In the genomic region with DNA sequence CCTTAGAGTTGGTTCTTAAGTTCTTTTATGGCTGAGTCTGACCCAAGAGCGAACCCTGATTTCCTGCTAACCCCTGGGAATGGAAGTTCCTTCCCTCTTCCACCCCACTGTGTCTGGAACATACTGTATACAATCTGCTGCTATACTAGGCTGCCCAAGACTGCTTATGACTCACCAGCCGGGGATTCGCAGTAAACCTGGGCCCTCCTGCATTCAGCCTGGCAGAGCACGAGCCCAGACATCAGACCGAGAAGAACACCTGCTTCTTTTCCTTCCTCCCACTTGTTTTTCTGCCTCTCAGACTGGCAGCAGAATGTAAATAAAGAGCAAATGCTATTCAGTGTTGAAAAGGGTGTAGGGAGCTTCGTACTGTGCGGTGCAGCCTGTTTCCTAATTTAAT, we compare ENCODE assay signal across 11 mouse cellular contexts. TPM values are rescaled to one million over a fixed set of nuclear protein-coding genes. Genes with fewer than 3 reads are reported as not detected.
DNase-seq lines count a peak whose midpoint lies in the region; ATAC-seq lines count a peak whose summit lies in the region.
"Had no signal": no experiment of that assay in that cellular context is flagged by ENCODE, and none has a peak within 500 bp of the region (broad histone marks: within the 10 kb centered on the region; RNA-seq: fewer than 3 reads in every experiment).

No protein-coding gene starts in this region.

- H3K4me2 ChIP-seq in lung, embryonic 15.5 days = no peak overlapping the region

- peaks cover 35% of the 10 kb centered on the region for H3K4me1 ChIP-seq in lung, embryonic 15.5 days

- no peak for DNase-seq in lung, postnatal 36 days
- DNase-seq in cerebellum, postnatal 14 days = peak; percentile 42 to 59
- DNase-seq in left cerebral cortex, adult 9 months (ENCODE audit: low spot score in 2 of 2) = peak; percentile 52 to 80
- DNase-seq in thymus, postnatal 25 days = peak; percentile 80
- DNase-seq in gastrocnemius, postnatal 10 days = no peak
- DNase-seq in lung, postnatal 25 days (ENCODE audit: low spot score) = no peak
- DNase-seq: embryo, embryonic 11 days; kidney, postnatal 10 days had no signal

- H3K27ac ChIP-seq in lung, embryonic 15.5 days = peak overlapping the region; percentile 38
- H3K27ac ChIP-seq: heart, embryonic 10.5 days had no signal

- H3K9ac ChIP-seq in lung, embryonic 15.5 days = no peak overlapping the region

- H3K36me3 ChIP-seq in lung, embryonic 15.5 days = no peaks in the 10 kb centered on the region
- H3K36me3 ChIP-seq: heart, embryonic 10.5 days had no signal

- no peaks in the 10 kb centered on the region for H3K27me3 ChIP-seq in lung, embryonic 15.5 days

- no peaks in the 10 kb centered on the region for H3K9me3 ChIP-seq in lung, embryonic 15.5 days
- H3K9me3 ChIP-seq: heart, embryonic 10.5 days had no signal

- 48% methylated on average over 7 of the region's 7 CpGs for WGBS in lung, embryonic 15.5 days

- ATAC-seq in lung, embryonic 15.5 days (ENCODE audit: borderline replicate concordance, extremely low read depth, low FRiP score, low TSS enrichment) = no peak

- H3K4me3 ChIP-seq in lung, embryonic 15.5 days = no peak overlapping the region
- H3K4me3 ChIP-seq: heart, embryonic 10.5 days; megakaryocyte, embryonic 14.5 days had no signal

RNA-seq across cellular contexts. Expression of gene Vdac1, which starts 24.7 kb away (rescaled TPM):
- 256 and 265 TPM in 2 replicates for polyA plus RNA-seq in lung, embryonic 15.5 days (2015; fragmentation: Nextera tagmentation; extraction: Ambion mirVana)
- total RNA-seq in gastrocnemius, postnatal 10 days (2021) = 1,000 to 10,000 TPM; 1,018 to 1,167 TPM

RNA-seq across cellular contexts. Expression of gene Tcf7, which starts 53.1 kb away (rescaled TPM):
- 41.4 and 52.6 TPM in 2 replicates for polyA plus RNA-seq in lung, embryonic 15.5 days (2015; fragmentation: Nextera tagmentation; extraction: Ambion mirVana)
- 1 to 10 TPM; 2.0 to 4.6 TPM for total RNA-seq in gastrocnemius, postnatal 10 days (2021)

Comparison
In these comparisons a context has a peak if more than half of its experiments do, and no peak if none do; other contexts are left out.
1. DNase-seq: peak in cerebellum, postnatal 14 days (2 of 2), left cerebral cortex, adult 9 months (2 of 2) and thymus, postnatal 25 days (single experiment); none in lung, postnatal 36 days (single experiment), gastrocnemius, postnatal 10 days (single experiment) and lung, postnatal 25 days (single experiment).